Mouse (Mus musculus) 3134 (cell line): Measurements from ENCODE around the gene Atp1b2.
"Not testable (repeated sequence)": the region's sequence is repeated elsewhere in the genome, so short reads cannot be mapped to it uniquely, and the experiment has no call there.

Experiments used
- DNase-seq: peaks from one replicate; pipeline ENCODE4 v3.0.0-alpha.2; 2011; ENCODE audit warnings: low spot score; ENCODE audit not compliant: insufficient read length; ENCODE audit errors: extremely low read depth

Gene Atp1b2

GRCm38 (mm10) chr11:69605726-69606490, at the start of gene Atp1b2:
TSS of gene Atp1b2 (minus strand) at chr11:69605942.
- DNase-seq, result no peak

DNA sequence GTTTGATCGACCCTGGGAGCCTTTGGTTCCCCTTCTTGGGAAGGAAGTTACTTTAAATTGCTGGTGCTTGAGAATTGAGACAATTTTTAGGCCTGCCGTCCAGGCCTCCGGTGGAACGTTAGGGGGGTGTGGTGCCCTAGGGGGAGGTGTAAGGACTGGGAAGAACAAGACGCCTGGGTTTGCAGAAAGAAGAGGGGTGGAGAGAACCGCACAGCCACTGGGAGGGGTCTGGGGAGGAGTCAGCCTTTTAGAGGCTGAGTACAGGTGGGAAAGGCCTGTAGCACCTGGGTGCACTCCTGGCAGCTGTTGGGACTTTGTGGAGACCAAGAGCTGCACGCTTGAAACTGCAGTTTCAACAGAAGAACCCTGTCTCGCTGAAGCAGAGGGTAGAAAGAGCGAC, 49.0 kb upstream of the Atp1b2 start:
- no peak for DNase-seq

DNA sequence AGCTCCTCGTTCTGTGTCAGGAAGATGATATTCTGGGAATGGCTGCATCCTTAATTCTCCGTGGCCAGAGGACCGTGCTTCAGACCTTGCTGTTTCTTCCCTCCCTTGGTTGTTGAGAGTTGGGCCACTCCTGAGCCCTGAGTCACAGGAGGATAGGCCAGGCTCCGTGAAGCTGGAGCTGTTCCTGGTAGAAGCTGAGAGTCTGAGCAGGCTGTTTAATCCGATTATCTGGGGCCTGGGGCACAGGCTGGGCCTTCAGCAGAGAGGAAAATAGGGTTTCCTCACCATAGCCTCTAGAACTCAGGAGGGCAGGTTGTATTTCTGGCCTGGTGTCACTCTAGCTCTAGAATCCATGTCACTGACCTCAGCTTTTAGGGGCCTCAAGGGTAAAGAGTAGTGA, 47.7 kb upstream of the Atp1b2 start:
- no peak for DNase-seq

DNA sequence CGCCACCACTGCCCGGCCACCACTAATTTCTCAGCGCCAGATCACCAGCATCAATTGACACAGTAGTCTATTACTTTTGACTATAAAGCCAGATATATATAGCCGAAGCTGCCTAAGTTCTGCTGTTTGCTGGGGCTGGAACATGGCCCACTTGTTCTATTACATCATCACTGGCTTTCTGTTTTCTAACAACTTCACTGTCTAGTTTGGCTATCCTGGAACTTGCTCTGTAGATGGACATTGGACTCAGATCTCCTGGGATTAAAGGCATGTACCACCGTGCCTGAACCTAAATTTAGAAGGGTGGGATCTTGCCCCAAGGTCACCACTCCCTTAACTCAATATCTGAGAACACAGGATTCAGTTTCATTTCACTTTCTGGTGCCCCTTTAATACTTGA, 40.1 kb upstream of the Atp1b2 start:
- DNase-seq, result no peak

GRCm38 (mm10) chr11:69635471-69635870, 29.7 kb upstream of the Atp1b2 start:
- no peak for DNase-seq

- DNase-seq, result peak; percentile 68
Measured at GRCm38 (mm10) chr11:69633128-69633866, 27.6 kb upstream of the Atp1b2 start.

- peak; percentile 99 for DNase-seq
Measured at GRCm38 (mm10) chr11:69632284-69633089, 26.7 kb upstream of the Atp1b2 start, which contains the start of gene Fxr2. TSS of gene Fxr2 (plus strand) at chr11:69632990.

DNA sequence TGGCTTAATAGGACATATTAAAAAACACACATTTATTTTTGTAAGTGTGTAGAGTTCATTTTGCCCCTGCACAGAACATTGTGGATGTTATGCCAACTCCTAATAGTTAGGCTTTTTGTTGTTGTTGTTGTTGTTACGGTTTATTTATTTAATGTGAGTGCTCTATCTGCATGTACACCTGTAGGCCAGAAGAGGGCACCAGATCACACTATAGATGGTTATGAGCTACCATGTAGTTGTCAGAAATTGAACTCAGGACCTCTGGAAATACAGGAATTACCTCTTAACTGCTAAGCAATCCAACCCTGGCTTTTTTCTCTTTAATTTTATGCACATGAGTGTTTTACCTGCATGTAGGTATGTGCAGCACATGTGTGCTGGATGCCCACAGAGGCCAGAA, 24.1 kb upstream of the Atp1b2 start:
- no peak for DNase-seq

DNA sequence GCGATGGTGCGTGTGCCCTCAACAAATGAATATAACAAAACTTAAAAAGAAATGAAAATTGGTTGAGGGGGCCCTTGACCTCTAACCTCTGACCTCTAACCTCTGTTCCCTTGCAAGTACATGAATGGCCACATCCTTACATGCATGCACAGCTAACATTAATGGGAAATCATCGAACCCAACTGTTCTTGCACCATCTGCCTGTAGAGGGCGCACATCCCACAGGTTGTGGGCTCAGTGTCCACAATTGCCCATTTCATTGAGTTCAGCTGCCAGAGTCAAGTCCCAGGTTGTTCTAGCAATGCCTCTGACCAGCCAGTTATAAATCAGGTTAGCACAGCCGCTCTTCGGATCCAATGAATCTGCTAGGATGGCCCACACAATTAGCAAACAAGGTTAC, 22.5 kb upstream of the Atp1b2 start:
- DNase-seq, result peak; percentile 74

DNA sequence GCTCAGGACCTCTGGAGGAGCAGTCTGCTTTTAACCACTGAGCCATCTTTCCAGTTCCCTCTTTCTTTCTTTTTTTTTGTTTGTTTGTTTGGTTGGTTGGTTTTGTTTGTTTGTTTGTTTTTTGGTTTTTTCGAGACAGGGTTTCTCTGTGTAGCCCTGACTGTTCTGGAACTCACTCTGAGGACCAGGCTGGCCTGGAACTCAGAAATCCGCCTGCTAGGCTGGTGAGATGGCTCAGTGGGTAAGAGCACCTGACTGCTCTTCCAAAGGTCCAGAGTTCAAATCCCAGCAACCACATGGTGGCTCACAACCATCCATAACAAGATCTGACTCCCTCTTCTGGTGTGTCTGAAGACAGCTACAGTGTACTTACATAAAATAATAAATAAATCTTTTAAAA, 18.6 kb upstream of the Atp1b2 start:
- not testable (repeated sequence) for DNase-seq

DNA sequence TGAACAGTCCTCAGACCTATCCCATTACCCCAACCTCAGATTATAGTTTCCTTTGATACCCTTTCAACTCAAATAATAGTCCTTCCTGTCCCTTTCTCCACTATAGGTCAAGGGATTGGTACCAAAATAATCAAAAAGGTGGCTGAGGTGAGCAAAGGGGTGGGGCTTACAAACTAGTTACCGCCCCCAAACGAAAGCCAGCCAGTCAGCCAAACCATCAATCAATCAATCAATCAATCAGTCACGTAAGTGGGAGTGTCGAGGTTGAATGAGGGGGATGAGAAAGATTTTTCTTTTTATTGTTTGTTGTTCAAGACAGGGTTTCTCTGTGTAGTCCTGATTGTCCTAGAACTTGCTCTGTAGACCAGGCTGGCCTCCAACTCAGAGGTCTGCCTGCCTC, 17.3 kb upstream of the Atp1b2 start:
- DNase-seq, result no peak

DNA sequence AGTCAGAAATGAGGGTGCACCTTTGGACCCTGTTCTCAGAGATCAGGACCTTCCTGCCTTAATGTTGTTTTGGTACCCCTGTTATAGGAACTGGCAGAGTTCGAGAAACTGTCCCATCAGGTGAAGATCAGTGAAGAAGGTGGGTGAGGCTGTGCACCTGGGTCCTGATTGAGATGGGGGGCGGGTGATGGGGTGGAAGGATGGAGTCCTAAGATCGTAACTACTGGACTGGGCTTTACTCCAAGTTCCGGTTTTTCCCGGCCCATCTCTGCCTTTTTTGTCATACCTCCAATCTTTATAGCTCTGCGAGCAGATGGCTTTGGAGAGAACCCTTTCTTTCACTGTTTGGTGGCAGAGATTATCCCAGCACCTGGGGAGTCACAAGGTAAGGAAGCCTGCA, 16.7 kb upstream of the Atp1b2 start:
- no peak for DNase-seq

DNA sequence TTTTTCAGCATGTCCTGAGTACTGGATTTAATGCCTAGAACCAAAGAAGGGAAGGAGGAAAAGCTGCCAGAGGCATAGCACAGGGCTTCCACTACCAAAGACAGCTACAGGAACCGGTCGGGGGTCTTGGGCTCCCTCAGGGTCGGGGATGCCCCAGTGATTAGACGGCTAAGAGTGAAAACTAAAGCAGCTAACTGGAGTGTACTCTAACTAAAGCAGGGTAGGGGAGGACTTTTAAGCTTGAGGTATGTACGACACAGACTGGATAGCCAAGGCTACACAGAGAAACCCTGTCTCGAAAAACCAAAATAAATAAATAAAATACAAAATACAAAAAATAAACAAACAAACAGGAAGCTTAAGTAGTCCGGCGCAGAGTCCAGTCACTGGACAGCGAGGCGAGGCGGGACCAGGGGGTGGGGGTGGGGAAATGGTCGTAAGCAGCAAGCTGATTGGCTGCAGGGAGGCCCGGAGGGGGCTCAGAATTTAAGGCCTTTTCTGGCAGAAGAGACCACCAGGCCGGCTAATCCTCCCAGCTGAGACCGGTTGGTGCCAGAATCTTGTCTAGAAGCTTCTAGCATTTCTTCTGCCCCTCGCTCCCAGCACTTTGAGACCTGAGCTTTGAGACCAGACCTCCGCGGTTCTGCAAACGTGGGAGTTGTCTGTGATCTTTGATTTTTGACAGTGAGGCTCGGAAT, 16.0 kb upstream of the Atp1b2 start, which contains the start of gene Sat2:
Gene Sat2 (plus strand): TSS at position 454 of the 698 bp plus-strand sequence.
- DNase-seq, result peak; percentile 80

- no peak for DNase-seq
Measured at GRCm38 (mm10) chr11:69620394-69621081, 14.8 kb upstream of the Atp1b2 start.

DNA sequence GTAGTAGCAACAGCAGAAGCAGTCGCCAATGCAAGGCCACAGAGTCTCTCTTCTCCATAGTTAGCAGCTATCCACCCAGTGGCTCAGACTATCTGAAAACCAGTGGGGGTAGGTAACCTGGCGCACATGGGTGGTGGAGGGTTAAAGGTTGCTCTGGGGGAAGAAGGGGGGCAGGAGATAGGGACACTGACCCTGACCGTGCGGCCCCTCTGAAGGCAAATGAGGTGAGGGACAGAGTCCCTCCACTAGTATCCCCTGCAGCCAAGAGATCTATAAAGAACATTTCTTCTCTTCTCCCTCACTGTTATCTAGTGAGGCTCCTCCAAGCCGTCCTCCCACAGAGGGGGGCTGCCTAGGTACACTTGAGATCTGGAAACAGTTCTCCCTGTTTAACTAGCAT, 12.1 kb upstream of the Atp1b2 start, which contains the start of gene Shbg:
Gene Shbg (minus strand): TSS at position 101 of the 400 bp plus-strand sequence.
- DNase-seq, result no peak

- no peak for DNase-seq
Measured at GRCm38 (mm10) chr11:69616781-69617180, 11.0 kb upstream of the Atp1b2 start.

DNA sequence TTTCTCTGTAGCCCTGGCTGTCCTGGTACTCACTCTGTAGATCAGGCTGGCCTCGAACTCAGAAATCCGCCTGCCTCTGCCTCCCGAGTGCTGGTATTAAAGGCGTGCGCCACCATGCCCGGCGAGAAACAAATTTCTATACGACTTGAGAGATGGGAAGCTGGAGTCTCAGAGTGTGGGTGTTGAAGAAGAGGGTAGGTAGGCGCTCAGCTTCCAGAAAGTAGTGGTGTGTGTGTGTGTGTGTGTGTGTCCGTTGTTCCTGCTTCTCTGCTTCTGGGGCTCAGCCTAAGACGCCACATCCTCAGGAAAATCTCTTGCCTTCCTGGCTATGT, 8.5 kb upstream of the Atp1b2 start:
- not testable (repeated sequence) for DNase-seq

DNA sequence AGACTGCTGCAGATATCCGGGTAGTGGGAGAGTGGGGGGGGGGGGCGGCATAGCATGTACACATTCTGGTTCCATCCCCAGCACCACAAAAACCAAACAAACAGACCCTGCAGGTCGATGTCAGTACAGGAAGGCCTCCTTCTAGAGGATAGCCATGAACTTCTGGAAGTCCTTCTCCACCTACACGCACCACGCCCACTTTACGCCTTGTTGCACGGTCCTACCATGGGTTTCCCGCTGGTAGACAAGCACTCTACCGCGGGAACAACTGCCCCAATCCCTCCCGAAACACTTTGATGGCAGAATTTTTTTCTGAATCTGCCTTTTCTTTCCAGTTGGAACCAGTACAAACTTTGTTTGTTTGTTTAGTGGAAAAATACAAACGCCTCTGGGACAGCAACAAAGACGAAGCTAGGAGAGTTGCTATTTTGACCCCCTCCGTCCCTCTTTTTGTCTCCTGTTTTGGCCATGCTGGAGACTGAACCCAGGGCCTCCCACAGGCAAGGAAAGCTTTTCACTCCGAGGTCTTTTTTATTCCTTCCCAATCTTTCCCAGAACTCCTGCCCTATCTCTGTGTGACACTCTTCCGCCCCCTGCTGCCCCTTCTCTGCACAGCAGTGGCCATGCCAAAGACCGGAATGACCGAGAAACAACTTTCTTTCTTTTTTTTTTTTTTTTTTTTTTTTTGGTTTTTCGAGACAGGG, 8.0 kb upstream of the Atp1b2 start:
- DNase-seq, result peak; percentile 48

DNA sequence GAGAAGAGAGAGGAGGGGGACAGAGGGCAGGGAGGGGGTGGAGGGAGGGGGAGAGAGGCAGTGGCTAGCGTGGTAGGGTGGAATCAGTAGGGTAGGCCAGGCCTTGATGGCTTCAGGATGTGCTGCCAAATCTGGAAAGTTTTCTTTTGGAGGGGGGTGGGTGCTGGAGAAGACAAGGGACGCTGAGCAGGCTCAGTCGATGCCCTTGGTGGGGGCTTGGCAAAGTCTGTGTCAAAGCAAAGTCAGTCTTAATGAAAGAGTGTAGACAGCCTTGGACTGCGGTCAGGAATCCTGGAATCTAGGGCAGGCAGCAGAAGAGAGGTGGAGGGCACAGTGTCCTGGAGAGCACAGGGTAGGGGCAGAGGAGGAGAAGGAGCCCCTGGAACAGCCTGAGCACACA, 5.2 kb upstream of the Atp1b2 start:
- no peak for DNase-seq
